Mouse (Mus musculus): ENCODE measurements around the gene Pla2g5.

- TF ChIP-seq CTCF (IDR thresholded peaks at IDR 0.05; ENCODE audit: low read depth, low read length) (no peak), GATA1 (IDR thresholded peaks at IDR 0.05; ENCODE audit: borderline replicate concordance, low read length) (no peak), TAL1 (conservative IDR thresholded peaks at IDR 0.05; ENCODE audit: low read depth, low read length) (no peak)
Measured at GRCm38 (mm10) chr4:138800134-138800744, 63.0 kb downstream of the Pla2g5 start.

Measured in G1E (cell line).